Mouse (Mus musculus) common myeloid progenitor, adult 5-6 weeks (primary cell): ENCODE data around the gene Tapbp. TPM values are rescaled to one million over a fixed set of nuclear protein-coding genes. Genes with fewer than 3 reads are reported as not detected.
"Not testable (repeated sequence)": the region's sequence is repeated elsewhere in the genome, so short reads cannot be mapped to it uniquely, and the experiment has no call there.

Experiments used
- ATAC-seq: replicated peaks from 2 replicates; pipeline ENCODE4 v1.8.0; 2016; ENCODE audit warnings: low read depth, mild to moderate bottlenecking, moderate TSS enrichment, inconsistent platforms; ENCODE audit not compliant: poor library complexity, severe bottlenecking
- total RNA-seq: library from RNA; stranded (forward); fragments of 200-1000, 187-1606 nt; gene quantifications from 2 replicates; pipeline ENCODE4 v1.2.3, GENCODE M21; 2017

Tapbp gene
- 42.2 and 56.4 TPM in 2 replicates for total RNA-seq

GRCm38 (mm10) chr17:33915671-33916250 is at the start of gene Tapbp, which contains the start of gene Zbtb22:
TSS of gene Tapbp (plus strand) at chr17:33915899.
TSS of gene Zbtb22 (plus strand) at chr17:33915904.
- ATAC-seq, result peak; percentile 70

GRCm38 (mm10) chr17:33873537-33873936 is 42.2 kb upstream of the Tapbp start, which contains the start of gene Gm7029:
TSS of gene Gm7029 (plus strand) at chr17:33873837.
- not testable (repeated sequence) for ATAC-seq

- no peak for ATAC-seq
These were observed 41.3 kb upstream of the Tapbp start for GRCm38 (mm10) chr17:33874411-33874810.

- ATAC-seq, result peak; percentile 52; the same call in 1 of the 2 replicates
These were observed 39.9 kb upstream of the Tapbp start for GRCm38 (mm10) chr17:33875797-33876196.

GRCm38 (mm10) chr17:33884320-33884719 is 31.4 kb upstream of the Tapbp start:
- not testable (repeated sequence) for ATAC-seq

GRCm38 (mm10) chr17:33887802-33888201 is 27.9 kb upstream of the Tapbp start:
- not testable (repeated sequence) for ATAC-seq

GRCm38 (mm10) chr17:33888230-33888629 is 27.5 kb upstream of the Tapbp start:
- ATAC-seq, result not testable (repeated sequence)

GRCm38 (mm10) chr17:33889941-33890532 is 25.7 kb upstream of the Tapbp start:
- ATAC-seq, result not testable (repeated sequence)

- ATAC-seq, result peak; percentile 99
These were observed 25.1 kb upstream of the Tapbp start, which contains the start of gene Kifc1 for GRCm38 (mm10) chr17:33890533-33891059. TSS of gene Kifc1 (minus strand) at chr17:33890661.

GRCm38 (mm10) chr17:33891357-33891756 is 24.3 kb upstream of the Tapbp start:
- no peak for ATAC-seq

- ATAC-seq, result not testable (repeated sequence)
These were observed 23.8 kb upstream of the Tapbp start for GRCm38 (mm10) chr17:33891892-33892291.

GRCm38 (mm10) chr17:33892429-33892828 is 23.3 kb upstream of the Tapbp start:
- ATAC-seq, result no peak

GRCm38 (mm10) chr17:33893011-33893410 is 22.7 kb upstream of the Tapbp start:
- not testable (repeated sequence) for ATAC-seq

GRCm38 (mm10) chr17:33897114-33897794 is 18.4 kb upstream of the Tapbp start:
- peak; percentile 66 for ATAC-seq

GRCm38 (mm10) chr17:33898193-33898592 is 17.5 kb upstream of the Tapbp start:
- ATAC-seq, result not testable (repeated sequence)

GRCm38 (mm10) chr17:33899642-33900041 is 16.1 kb upstream of the Tapbp start:
- ATAC-seq, result peak; percentile 52; the same call in 1 of the 2 replicates

- ATAC-seq, result no peak
These were observed 15.3 kb upstream of the Tapbp start for GRCm38 (mm10) chr17:33900281-33900988.

GRCm38 (mm10) chr17:33900989-33901314 is 14.7 kb upstream of the Tapbp start:
- ATAC-seq, result no peak

GRCm38 (mm10) chr17:33901653-33902052 is 14.0 kb upstream of the Tapbp start:
- no peak for ATAC-seq

GRCm38 (mm10) chr17:33902079-33902478 is 13.6 kb upstream of the Tapbp start:
- ATAC-seq, result no peak
